Mouse (Mus musculus) retina, embryonic 14.5 days (tissue): Measurements from ENCODE around the gene Pheta1.
A peak's percentile ranks its signal among the peaks of the same experiment; 100 is the strongest.

ENCODE experiments used
- DNase-seq: peaks from one replicate; pipeline ENCODE4 v3.0.0-alpha.2; 2015; ENCODE audit warnings: low spot score

The Pheta1 gene

DNA sequence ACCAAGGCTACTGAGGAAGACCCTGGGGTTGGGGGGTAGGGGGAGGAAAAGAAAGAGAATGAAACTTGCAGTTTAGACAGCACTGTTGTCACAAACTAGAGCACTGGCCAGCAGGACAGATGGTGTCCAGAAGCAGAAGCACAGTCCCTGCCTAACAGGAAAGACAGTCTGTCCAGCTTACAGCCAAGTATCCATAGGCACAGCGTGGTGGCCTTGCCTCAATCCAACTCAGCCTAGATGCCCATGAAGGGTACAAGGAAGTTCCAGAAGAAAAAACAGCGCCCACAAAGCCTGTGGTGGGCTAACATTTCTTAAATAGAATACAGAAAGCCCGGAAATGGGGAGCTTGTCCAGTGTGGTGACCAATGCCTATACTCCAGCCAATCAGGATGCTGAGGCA, 23.2 kb upstream of the Pheta1 start:
- DNase-seq = no peak

DNA sequence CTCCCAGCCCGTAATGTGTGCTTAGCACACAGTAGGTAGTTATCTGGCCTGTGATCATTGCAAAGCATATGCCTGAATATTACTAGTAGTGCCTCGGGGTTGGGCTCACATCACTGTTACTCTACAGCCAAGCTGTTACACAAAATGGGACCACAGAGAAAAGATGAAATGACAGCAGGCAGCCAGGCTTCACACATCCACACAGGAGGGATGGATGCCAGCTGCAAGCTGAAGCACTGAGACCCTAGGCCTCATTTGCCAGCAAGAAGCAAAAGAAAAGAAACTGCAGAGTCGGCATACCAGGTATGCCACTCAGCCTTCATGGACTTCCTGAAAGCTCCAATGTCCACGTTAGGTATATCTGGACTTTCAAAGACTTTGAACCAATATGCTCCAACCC, 20.9 kb upstream of the Pheta1 start:
- DNase-seq = no peak

DNA sequence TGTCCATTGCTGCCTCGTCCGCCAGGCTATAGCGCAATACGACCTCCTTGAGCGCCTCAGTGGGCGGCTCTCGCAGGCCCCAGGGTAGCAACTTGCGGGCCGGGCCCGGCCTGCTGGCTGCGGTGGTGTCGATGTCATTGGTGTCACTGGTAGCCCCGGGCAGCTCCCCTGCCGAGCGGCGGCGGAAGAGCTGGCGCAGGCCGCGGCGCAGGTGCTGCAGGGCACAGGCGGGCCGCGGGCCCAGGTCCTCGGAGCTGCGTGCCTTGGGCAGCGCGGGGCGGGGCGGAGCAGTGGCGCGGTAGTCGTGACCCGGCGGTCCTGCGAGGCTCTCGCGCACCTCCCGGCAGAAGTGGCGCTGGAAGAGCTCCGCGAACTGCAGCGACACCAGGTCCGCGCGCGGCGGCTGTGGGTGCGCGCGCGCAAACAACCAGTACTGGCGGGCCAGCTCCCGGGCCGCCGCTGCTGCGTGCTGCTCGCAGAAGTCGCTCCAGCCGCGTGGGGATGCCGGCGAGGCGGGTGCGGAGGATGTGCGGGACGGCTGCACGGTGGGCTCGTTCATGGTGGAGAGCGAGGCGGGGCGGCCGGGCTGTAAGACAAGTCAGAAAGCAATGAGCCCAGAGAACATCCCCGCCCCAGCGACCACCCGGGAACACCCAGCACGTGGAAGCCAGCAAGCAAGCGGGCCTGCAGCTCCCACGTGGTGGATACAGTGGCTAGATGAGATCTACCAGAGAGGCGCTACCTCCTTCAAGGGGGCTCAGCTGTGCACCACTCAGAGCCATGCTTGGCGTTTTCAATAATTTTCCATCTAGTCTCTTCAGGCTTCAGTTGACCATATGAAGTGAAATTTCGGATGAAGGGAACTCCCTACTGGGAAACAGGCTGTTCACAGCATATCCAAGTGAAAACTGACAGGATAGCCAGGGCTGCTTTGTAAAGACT, 20.0 kb upstream of the Pheta1 start:
- DNase-seq = peak; percentile 58

DNA sequence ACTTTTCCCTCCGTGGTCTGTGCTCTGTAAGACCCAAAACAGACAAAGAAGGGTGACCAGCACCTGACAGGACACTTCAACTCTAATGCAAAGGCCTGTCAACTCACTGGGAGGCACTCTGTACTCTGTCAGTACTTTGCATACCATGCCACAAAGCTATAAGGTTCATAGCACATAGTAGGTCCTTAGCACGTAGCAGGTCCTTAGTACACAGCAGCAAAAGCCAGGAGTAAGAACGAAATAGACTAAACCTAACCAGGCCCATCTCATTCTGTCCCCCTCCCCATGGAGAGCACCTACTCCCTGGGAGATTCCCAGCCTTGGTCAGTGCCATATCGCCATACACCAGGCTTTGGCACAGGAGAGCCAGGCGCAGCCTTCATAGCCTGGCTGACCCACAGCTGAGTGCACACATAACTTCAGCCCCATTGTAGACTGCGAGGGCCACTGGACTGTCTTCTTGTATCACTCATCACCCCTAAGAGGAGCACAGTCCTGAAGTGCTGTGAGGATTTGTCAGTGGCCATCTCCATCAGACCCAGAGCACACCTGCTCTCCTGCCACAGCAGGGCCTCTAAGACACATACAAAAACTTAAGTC, 17.7 kb upstream of the Pheta1 start:
- DNase-seq = no peak

DNA sequence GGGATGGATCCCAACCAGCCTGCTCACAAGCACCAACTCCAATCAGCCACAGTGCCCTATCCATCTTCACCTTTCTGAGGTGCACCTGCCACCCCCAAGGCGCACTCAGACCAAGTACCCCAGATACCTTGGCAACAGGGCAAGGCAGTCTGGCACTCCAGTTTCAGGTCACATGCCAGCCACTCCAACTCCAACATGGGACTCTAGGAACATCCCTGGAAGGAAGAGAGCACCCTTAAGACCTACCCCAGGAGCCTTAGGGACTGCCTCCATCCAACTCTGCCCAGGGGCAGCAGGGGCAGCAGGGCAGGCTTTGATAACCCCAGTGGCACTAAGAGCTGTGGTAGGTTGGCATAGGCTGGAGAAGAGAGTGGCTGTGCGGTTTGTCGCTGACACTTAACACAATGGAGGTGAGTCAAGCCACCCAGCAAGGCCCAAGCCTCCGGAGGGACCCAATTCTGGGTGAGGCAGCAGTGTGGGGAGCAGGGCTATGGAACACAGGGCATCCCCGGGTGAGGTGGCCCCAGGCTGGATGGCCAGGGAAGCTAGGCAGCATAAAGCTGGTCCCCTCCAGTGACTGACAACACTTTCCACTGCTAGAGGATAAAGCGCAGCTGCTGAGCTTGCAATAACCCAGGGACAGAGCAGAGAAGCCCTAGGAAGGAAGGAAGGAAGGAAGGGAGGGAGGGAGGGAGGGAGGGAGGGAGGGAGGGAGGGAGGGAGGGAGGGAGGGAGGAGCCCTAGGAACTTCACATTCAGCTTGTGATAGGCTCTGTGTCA, 16.2 kb upstream of the Pheta1 start:
- no peak for DNase-seq

DNA sequence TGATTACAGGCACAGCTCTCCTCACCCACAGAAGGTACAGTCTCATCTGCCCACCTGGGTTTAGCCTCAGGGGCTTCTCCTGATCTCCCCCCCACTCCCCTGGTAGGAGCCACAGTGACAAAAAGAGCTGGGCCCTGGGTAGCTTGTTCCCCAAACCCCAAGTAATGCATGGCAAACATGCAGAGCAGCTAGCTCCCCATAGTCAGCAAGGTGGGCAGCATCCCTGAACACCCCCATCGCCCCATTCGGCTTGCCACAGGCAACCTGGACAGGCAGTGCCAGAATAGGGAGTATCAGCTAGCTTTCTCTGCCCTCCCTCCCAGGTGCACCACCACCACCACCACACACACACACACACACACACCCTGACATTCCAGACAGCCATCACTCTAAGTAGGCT, 15.6 kb upstream of the Pheta1 start:
- no peak for DNase-seq

DNA sequence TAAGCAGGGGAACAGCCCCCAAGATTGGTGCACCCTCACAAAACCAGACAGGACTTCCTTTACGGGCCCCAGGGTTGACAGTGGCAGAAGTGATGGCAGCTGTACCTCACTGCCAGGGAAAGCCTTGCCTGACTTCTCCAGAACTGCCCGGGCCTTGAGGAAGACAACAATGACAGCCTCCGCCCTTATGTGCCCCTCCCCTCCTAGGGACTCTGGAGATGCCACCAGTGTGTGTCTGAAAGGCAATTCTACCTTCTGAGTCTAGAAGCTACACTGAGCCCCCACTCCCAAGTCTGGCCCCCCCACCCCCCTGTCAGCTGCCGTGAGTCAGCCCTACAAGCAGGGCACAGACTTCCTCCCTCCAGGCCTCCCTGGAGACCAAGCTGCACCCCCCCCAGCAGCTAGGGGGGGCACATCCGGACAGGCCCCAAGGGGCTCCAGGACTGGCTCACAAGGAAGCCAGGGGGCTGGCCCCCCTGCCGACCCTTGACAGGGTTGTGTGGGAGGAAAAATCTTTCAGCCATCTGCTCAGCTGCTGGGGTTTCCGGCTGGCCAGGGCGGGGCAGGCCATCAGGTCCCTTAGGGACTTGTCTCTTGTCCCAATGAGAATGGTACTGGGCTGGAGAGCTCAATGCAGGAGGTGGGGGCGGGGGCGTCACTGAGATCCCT, 15.1 kb upstream of the Pheta1 start:
- DNase-seq = peak; percentile 41

DNA sequence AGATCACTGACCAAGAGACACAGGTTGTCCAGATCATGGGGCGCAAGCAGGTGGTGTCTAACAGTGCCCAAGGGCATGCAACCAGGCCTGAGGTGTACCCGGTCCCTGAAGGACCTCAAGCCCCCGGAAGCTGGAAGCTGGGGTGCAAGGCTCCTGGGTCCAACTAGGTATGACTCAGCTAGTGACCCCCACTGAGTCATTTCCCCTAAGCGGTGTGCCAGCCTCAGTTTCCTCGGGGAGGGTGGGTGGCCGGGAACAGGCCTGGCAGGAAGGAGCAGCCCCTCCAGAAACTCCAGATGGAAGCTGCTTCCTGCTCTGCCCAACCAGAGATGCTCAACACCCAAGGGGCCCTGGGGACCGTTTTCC, 14.6 kb upstream of the Pheta1 start:
- no peak for DNase-seq

DNA sequence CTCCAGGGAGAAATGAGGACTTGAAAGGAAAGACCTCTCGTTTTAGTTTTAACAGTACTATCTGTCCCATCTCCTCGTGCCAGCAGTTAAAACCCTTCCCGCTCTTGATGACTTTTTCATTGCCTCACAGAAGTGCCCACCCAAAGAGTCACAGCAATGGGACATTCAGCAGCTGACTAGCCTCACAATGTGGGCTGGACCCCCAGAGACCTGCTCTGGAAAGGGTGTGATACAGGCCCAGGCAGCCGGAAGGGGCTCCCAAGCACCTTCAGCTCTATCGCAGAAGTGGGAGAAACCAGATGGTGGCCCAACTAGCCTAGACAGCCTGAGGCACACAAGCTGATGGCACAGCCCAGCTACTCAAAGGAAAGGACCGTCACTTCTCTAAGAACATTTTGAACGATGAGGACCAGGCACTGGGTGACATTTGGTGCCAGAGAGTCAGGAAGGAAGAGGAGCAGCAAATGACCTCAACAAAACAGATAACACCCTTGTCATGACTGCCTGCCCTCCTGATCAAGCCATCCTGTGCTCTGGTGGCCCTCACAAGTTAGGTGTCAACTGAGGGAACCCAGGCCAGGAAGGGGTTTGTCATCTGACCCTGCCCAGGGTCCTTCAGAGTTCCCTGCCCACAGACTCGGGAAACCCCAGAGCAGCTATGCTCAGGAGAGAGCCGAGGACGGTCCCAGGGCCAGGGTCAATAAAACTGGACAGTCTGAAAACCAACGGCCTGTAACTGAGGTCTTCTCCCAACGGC, 13.6 kb upstream of the Pheta1 start:
- DNase-seq = no peak

DNA sequence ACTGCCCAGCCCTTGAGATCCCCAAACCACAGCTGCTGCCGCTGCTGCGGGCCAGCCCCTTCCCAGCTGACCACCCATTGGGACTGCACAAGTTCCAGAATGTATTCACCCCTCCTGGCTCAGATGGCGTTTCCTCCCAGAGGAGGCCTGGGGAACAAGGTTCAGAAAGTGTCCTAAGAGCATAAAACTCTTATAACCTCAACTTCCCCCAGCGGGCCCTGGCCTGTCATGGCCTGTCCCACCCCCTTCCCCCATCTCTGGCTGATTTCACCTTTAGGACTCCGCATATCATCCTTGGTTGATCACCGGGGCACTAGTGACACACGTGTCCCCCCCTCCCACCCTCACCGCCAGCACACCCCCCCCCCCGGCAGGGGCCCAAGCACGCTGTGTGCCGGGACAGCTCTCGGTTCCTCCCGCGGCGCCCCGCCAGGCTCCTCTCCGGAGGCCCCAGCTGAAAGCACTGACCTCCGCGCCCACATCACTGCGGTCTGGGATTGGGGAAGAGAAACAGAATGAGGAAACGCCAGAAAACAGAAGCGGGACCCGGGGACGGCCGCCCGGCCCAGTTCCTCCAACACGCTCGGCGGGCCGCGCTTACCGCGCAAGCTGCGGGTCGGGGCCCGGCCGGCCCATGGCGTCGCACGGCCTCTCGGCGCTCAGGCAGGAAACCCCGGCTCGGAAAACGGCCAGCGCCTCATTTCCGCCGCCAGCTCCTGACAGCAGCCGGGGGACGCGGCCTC, 12.7 kb upstream of the Pheta1 start:
- peak; percentile 33 for DNase-seq

DNA sequence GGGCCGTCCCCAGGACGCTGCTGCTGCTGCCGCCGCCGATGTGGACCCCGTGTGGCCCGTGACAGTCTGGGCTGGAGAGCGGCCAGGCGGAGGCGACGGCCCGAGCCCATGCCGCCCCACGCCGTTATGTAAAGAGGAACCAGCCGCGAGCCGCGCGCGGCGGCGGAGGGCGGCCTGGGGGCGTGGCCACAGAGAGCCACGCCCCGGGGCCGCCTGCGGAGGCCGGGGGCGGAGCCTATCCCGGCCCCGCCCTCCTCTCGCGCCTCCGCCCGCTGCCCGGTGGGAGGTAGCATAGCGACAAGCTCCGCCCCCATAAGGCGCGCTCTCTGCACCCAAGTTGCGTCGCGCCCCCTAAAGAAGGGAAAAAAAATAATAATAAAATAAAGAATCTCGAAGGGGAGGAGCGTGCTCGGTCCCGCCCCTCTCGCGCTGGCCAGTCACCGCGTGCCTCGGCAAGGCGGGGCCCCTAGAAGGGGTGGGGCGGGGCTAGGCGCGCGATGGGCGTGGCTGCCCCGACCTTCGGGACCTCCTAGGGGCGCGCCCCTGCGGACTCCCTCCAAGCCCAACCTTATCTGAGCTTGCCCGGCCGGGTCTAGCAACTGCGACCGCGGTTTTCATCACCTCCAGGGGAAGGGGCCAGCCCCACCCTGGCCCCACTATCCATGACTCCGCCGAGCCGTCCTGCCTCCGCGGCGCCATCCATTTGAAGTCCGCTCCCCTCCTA, 11.9 kb upstream of the Pheta1 start:
- DNase-seq = peak; percentile 86

DNA sequence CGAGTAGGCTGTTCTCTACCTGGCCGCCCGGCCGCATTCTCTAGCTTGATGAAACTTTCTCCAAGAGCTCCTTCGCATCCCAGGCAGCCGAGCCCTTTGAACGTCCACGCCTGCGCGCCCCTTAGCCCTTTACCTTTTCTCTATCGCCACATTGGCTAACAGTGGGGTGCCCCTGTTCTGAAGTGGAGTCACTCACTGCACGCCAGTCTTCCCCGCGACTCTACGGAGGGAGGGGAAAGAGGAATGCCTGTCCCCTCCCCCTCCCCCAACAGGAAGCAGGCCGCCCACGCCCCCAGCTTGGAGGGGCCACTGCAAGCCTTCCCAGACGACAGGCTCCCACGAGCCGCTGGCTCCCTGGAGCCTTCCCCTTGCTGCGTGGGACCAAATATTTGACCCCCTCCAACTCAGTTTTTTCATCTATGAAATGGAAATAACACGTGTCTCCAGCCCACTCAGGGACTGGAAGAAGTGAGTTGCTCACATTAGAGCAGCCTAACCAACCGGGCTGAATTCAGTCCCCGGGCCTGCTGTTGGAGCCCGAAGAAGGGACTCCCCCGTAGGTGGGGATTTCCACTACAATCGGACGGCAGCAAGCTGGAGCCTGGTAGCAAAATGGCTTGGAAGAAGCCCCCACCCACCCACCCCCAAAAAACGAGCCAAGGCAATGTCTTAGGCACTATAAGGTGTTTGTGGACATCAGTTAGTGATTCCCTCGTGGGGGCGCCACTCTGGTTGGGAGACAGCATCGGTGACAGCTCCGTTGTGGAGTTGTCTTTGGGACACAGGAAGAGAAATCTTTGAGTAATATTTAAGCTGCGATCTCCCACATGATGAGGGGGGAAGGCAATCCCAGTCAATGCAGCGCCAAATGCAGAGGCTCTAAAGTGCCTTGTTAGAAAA, 11.1 kb upstream of the Pheta1 start, which contains the start of gene Sh2b3:
TSS of gene Sh2b3 (minus strand) at position 206 of the 900 bp plus-strand sequence.
- no peak for DNase-seq

DNA sequence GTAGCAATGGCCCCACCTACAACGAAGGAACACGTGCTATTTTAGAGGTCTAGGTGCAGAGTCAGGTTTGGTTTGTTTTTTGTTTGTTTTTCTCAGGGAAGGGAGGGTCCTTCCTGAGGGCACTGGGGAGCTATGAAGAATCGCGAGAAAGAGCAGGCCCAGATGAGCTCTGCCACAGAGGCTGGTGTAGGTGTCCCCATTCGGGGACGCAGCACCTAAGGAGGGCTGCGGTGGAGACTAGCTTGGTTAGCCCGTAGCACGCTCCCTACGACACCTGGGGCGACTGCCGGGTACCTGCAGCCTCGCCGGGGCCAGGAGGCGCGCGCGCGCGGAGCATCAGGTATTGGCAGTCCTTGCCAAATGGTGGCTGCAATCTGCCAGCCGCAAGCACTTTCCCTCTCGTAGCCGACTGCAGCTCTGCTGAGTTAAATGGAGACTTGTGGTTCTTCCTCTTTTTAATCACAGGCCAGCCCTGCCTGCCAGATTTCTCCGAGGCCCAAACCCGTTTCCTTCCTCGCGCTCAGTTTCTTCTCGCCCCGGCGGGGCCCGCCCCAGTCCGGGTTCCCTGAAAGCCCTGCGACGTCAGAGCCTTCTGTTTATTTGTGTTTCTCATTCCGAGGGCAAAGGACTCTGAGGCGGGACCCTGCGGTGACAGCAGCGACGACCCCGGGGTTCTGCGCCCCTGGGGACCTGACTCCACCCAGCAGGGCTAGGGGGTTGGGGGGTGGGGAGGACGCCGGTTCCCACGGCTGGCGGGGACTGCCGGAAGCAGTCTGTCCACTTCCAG, 10.2 kb upstream of the Pheta1 start:
- peak; percentile 30 for DNase-seq

DNA sequence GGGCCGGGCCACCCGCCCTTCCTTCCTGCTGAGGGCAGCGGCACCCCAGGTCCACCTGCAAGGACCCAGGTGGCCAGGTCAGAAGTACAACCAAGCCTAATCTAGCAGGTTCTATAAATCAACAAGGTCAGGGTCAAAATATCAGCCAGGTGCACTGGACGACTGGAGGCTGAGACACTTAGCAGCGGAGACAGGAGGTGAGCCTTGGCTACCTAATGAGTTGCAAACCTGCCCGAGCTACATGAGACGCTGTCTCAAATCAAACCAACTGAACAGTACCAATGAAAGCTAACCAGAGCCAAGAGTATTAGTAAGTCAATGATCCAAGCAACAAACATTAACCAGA, 9.7 kb upstream of the Pheta1 start:
- DNase-seq = no peak

DNA sequence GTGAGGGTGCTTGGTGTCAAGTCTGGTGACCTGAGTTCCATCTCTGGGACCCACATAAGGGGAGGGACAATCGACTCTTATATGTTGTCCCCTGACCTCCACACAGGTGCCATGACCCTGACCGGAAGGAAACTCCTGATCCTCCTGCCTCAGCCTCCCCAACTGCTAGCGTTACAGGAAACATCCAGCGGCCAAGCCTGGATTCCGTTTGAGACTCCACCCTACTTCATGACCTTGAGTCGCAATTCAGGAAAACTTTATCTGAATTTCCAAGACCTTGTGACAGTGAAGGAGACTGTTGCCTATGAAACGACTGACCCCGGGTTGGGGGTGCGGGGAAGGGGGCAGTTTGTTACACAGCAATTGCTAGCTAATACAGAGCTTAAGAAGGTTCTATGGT, 7.3 kb upstream of the Pheta1 start:
- no peak for DNase-seq

DNA sequence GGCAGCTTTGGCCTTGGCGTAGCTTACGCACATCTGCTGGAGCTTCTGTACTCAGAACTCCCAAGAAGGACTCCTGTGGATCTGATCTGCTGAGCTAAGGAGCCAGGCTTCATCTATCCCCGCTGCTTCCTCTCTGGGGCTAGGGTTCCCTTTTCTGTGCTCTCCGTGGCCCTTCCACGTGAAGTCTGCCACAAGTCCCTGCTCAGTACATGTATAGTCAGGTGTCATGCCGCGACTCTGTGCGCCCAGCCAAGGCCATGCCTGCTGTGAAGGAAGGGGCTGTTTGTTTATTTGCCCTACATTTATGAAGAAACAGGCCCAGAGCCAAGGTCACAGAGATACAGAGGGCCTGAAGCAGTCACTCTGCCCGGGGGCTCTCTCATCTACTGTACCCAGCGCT, 6.8 kb upstream of the Pheta1 start:
- no peak for DNase-seq

DNA sequence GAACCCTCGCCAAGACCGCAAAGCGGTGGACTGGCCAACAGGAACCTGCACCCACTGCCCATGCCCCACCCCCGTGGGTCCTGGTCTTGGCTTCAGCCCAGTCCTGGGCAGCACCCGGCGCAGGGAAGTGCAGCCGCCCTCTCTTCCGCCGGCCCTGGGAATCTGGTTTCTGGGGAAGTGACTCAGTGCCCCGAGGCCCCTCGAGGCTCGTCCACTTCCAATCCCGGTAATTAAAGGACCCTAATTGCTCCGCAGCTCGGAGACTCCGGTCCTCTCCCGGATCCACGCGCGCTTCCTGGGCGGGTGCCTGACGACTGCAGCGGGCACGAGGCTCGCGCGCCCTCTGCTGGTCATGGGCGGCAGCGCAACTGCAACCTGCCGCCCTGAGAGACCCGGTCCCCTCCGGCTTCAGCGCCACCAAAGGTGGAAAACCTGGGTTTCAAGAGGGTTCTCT, 6.1 kb upstream of the Pheta1 start:
- DNase-seq = peak; percentile 92
